9 mouse cellular contexts compared by ENCODE assay signal in the genomic region with DNA sequence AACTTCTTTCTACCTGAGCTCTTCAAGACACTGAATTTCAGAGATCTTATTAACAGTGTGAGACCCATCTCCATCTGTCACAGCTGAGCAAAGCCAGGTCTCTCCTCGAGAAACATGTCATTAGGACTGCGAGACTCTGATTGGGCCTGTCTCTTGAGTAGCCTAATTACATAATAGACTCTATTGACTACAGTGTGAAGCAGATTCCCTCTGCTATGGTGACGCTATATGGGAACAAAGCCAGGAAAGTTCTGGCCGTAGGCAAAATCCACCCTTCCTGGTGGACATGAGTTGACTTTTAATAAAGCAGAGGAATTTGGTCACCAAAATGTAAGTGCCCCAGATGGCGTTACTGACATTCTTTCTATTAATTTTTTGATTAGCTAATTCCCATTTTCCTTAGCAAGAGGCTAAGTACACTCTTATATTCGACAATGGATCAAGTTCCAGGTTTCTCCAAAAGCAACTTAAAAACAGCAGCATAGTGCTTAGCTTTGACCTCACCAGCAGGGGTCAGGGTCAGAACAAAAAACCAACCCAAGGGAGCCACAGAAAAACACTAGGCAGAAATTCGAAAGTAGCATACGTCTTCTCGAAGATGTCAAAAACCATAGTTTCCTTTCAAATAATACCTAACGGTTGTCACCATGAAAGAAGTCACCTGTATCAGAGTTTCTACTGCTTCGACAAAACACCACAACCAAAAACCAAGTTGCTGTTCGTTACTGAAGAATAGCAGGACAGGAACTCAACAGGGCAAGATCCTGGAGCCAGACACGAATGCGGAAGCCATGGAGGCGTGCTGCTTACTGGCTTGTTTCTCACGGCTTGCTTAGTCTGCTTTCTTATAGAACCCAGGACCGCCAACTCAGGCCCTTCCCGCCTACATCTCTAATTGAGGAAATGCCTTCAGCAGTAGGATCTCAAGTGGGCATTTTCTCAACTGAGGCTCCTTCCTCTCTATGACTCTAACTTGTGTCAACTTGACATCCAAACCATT.
DNase-seq lines count a peak whose midpoint lies in the region; ATAC-seq and TF ChIP-seq lines count a peak whose summit lies in the region.
"Had no signal": no experiment of that assay in that cellular context is flagged by ENCODE, and none has a peak within 500 bp of the region (broad histone marks: within the 10 kb centered on the region; RNA-seq: fewer than 3 reads in every experiment).

No protein-coding gene starts in this region.

- H3K27ac ChIP-seq in layer of hippocampus, adult 2 months, result no peak overlapping the region
- H3K27ac ChIP-seq in ES-E14 (ENCODE audit: insufficient read depth, low read depth, low read length, poor library complexity, severe bottlenecking), result no peak overlapping the region
- no peak overlapping the region for H3K27ac ChIP-seq in hindbrain, embryonic 16.5 days (ENCODE audit: low read depth, low read length)

- H3K9me3 ChIP-seq in ES-E14 (ENCODE audit: control insufficient read depth, insufficient read depth, low read depth, low read length), result no peaks in the 10 kb centered on the region
- H3K9me3 ChIP-seq in hindbrain, embryonic 16.5 days (ENCODE audit: control insufficient read depth, low read length), result no peaks in the 10 kb centered on the region

- H3K36me3 ChIP-seq in ES-E14 (ENCODE audit: control insufficient read depth, insufficient read depth, low read length, poor library complexity, severe bottlenecking), result no peaks in the 10 kb centered on the region
- H3K36me3 ChIP-seq in hindbrain, embryonic 16.5 days (ENCODE audit: control insufficient read depth, insufficient read depth, low read length), result no peaks in the 10 kb centered on the region

- TF ChIP-seq CTCF in layer of hippocampus, adult 2 months (conservative IDR thresholded peaks at IDR 0.05), result peak; percentile 61

- peak; percentile 84 for ATAC-seq in hindbrain, embryonic 16.5 days

- no peak overlapping the region for H3K4me2 ChIP-seq in hindbrain, embryonic 16.5 days (ENCODE audit: low read length)

- peaks cover 6 to 12% of the 10 kb centered on the region in 2 experiments; a peak in 2 of 4 replicates for H3K4me1 ChIP-seq in ES-E14 (ENCODE audit: control insufficient read depth in 2 of 2, insufficient read depth in 2 of 2, low read length in 2 of 2, poor library complexity in 1 of 2)
- H3K4me1 ChIP-seq in hindbrain, embryonic 16.5 days (ENCODE audit: control insufficient read depth, insufficient read depth, low read depth, low read length), result no peaks in the 10 kb centered on the region

- H3K4me3 ChIP-seq in layer of hippocampus, adult 2 months, result no peak overlapping the region
- 0 out of 4 replicates have a peak overlapping the region, but pooled peaks of 1 of the 2 experiments have one; percentile 15 for H3K4me3 ChIP-seq in ES-E14 (ENCODE audit: insufficient read depth in 1 of 2, low read depth in 1 of 2, low read length in 2 of 2, poor library complexity in 1 of 2, severe bottlenecking in 1 of 2)
- H3K4me3 ChIP-seq in hindbrain, embryonic 16.5 days (ENCODE audit: low read length), result no peak overlapping the region

- DNase-seq in layer of hippocampus, adult 2 months (ENCODE audit: low spot score in 2 of 2), result no peak
- DNase-seq in layer of hippocampus, adult 9-11 months, result no peak
- DNase-seq in ES-E14 (ENCODE audit: low read depth, low spot score), result no peak
- peak; percentile 7 for DNase-seq in c-Kit-positive CD71-negative TER-119-negative erythroid progenitor cells, embryonic 14.5 days (ENCODE audit: low read depth)
- DNase-seq in right cerebral cortex, postnatal 4 days, result no peak
- DNase-seq in spleen, adult 12 weeks (ENCODE audit: low spot score), result no peak
- no peak for DNase-seq in kidney, postnatal 25 days
- DNase-seq: kidney, postnatal 10 days had no signal

- in situ Hi-C loops in ES-E14 (cut with MboI; ENCODE audit: low sequenced_read_pairs in 2 of 2, unreplicated experiment in 2 of 2), result no loop called here

- no peaks in the 10 kb centered on the region for H3K27me3 ChIP-seq in hindbrain, embryonic 16.5 days (replicated peaks; ENCODE audit: control insufficient read depth, insufficient read depth, low read length)

- 67% methylated on average over 18 of the region's 18 CpGs for WGBS in hindbrain, embryonic 16.5 days

- H3K9ac ChIP-seq in ES-E14 (ENCODE audit: insufficient read depth, low read depth, low read length, poor library complexity, severe bottlenecking), result no peak overlapping the region
- no peak overlapping the region for H3K9ac ChIP-seq in hindbrain, embryonic 16.5 days (ENCODE audit: low read depth, low read length)

TF ChIP-seq in ES-E14, 5 proteins besides CTCF, POLR2A, EP300 and RAD21:
- TF ChIP-seq ZC3H11A (IDR thresholded peaks at IDR 0.05; ENCODE audit: borderline replicate concordance, low read depth, low read length) (peak; percentile 67; the same call in 1 of the 2 replicates), HCFC1 (IDR thresholded peaks at IDR 0.05; ENCODE audit: borderline replicate concordance, insufficient read depth, low read length) (no peak), MAFK (IDR thresholded peaks at IDR 0.05; ENCODE audit: insufficient read depth, low read depth, low read length) (0 out of 2 replicates have a peak, but pooled peaks have one; percentile 15)
